Mouse (Mus musculus) hindbrain, embryonic 16.5 days (tissue): ENCODE results near the gene Crb2. TPM values are rescaled to one million over a fixed set of nuclear protein-coding genes. Genes with fewer than 3 reads are reported as not detected.

ENCODE experiments used
- ATAC-seq: fragments of 200-750 bp; cut with Nextera tagmentation; 2 replicates; pipeline ENCODE4 v1.8.0; 2017; ENCODE audit warnings: moderate TSS enrichment, moderate library complexity
- H3K27ac ChIP-seq: fragments of 300-500 bp; sonication (generic); 2 replicates; pipeline ENCODE4 v1.5.1; 2014; ENCODE audit warnings: low read depth, mild to moderate bottlenecking, control low read depth, low read length, moderate library complexity
- H3K27me3 ChIP-seq: fragments of 300-500 bp; sonication (generic); replicated peaks from 2 replicates; pipeline ENCODE4 v1.6.1; 2014; ENCODE audit warnings: low read length; ENCODE audit not compliant: control insufficient read depth, insufficient read depth
- H3K36me3 ChIP-seq: fragments of 300-500 bp; sonication (generic); 2 replicates; pipeline ENCODE4 v1.6.1; 2014; ENCODE audit warnings: mild to moderate bottlenecking, low read length, moderate library complexity, mixed read lengths; ENCODE audit not compliant: control insufficient read depth, insufficient read depth
- H3K4me1 ChIP-seq: fragments of 300-500 bp; sonication (generic); 2 replicates; pipeline ENCODE4 v1.6.1; 2014; ENCODE audit warnings: low read depth, low read length; ENCODE audit not compliant: control insufficient read depth, insufficient read depth
- H3K4me2 ChIP-seq: fragments of 300-500 bp; sonication (generic); 2 replicates; pipeline ENCODE4 v1.6.1; 2014; ENCODE audit warnings: mild to moderate bottlenecking, low read length, control low read depth, moderate library complexity
- H3K4me3 ChIP-seq: fragments of 300-500 bp; sonication (generic); 2 replicates; pipeline ENCODE4 v1.5.1; 2014; ENCODE audit warnings: mild to moderate bottlenecking, low read length, control low read depth, moderate library complexity
- H3K9ac ChIP-seq: fragments of 300-500 bp; sonication (generic); 2 replicates; pipeline ENCODE4 v1.6.1; 2014; ENCODE audit warnings: low read depth, mild to moderate bottlenecking, control low read depth, low read length, moderate library complexity
- H3K9me3 ChIP-seq: fragments of 300-500 bp; sonication (generic); 2 replicates; pipeline ENCODE4 v1.6.1; 2014; ENCODE audit warnings: mild to moderate bottlenecking, low read length, moderate library complexity; ENCODE audit not compliant: control insufficient read depth
- WGBS: fragments of 180-500 bp; shearing (Covaris S2); extraction: QIAGEN DNeasy Blood & Tissue Kit; methylation state at CpG from one replicate; pipeline ENCODE4 v1.1.7; 2014; 5-methylcytosine and 5-hydroxymethylcytosine counted together
- polyA plus RNA-seq: library from polyadenylated mRNA; unstranded; fragments of >200 nt; fragmentation: Nextera tagmentation; extraction: Ambion mirVana; gene quantifications from 2 replicates; pipeline ENCODE4 v1.2.1, GENCODE M21; 2015

The Crb2 gene
- polyA plus RNA-seq, 1 experiment from 2014 or later: 3.7 TPM

DNA sequence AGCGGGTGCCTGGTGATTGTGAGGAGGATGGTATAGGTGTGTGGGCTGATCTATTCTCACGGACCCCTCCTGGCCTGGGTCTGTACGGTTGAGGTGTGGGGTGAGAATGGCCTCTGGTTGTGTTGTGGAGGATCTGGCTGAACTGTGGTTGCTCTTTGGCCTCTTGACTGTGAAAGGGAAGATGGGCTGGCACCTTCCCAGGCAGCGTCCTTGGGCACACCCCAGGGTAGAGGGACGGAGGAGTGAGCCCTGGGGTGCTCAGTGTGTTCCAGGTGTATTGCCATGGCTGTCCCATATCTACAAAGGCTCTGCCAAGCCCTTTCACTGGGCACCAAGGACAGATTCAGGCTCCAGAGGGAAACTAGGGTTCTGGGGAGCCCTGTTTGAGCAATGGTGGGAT is 13.0 kb downstream of the Crb2 start:
- no peak overlapping the region for H3K4me2 ChIP-seq
- no peak overlapping the region for H3K27ac ChIP-seq
- H3K9me3 ChIP-seq: no peaks in the 10 kb centered on the region; the same call in 1 of the 2 replicates
- no peak overlapping the region for H3K4me3 ChIP-seq
- no peaks in the 10 kb centered on the region for H3K36me3 ChIP-seq
- H3K9ac ChIP-seq: no peak overlapping the region
- WGBS: 83% methylated on average over 5 of the region's 5 CpGs
- ATAC-seq: no peak
- H3K27me3 ChIP-seq: peaks cover 6% of the 10 kb centered on the region; the same call in 1 of the 2 replicates
- H3K4me1 ChIP-seq: peaks cover 3% of the 10 kb centered on the region; the same call in 1 of the 2 replicates

GRCm38 (mm10) chr2:37789995-37790394 is 13.9 kb downstream of the Crb2 start:
- H3K27me3 ChIP-seq: peaks cover 6% of the 10 kb centered on the region; the same call in 1 of the 2 replicates
- peaks cover 3% of the 10 kb centered on the region; the same call in 1 of the 2 replicates for H3K4me1 ChIP-seq
- H3K4me2 ChIP-seq: no peak overlapping the region
- no peak overlapping the region for H3K9ac ChIP-seq
- ATAC-seq: no peak
- no peaks in the 10 kb centered on the region; the same call in 1 of the 2 replicates for H3K9me3 ChIP-seq
- WGBS: 88% methylated on average over 9 of the region's 10 CpGs
- H3K4me3 ChIP-seq: no peak overlapping the region
- no peak overlapping the region for H3K27ac ChIP-seq
- H3K36me3 ChIP-seq: no peaks in the 10 kb centered on the region

DNA sequence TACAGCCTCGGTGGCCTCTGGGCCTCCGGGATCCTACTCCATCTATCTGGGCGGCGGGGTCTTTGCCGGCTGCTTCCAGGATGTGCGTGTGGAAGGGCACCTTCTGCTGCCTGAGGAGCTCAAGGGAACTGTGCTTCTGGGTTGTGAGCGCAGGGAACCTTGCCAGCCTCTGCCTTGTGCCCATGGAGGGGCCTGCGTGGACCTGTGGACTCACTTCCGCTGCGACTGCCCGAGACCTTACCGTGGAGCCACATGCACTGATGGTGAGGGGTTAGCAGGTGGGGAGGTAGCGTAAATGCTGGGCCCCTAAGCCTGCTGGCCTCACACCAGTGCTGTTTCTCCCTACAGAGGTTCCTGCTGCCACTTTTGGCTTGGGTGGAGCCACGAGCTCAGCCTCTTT is 14.7 kb downstream of the Crb2 start:
- H3K9ac ChIP-seq: no peak overlapping the region
- H3K4me2 ChIP-seq: no peak overlapping the region
- H3K4me3 ChIP-seq: no peak overlapping the region
- ATAC-seq: no peak
- no peak overlapping the region for H3K27ac ChIP-seq
- H3K36me3 ChIP-seq: no peaks in the 10 kb centered on the region
- 93% methylated on average over 14 of the region's 14 CpGs for WGBS
- peaks cover 6% of the 10 kb centered on the region; the same call in 1 of the 2 replicates for H3K27me3 ChIP-seq
- H3K4me1 ChIP-seq: peaks cover 3% of the 10 kb centered on the region; the same call in 1 of the 2 replicates
- H3K9me3 ChIP-seq: no peaks in the 10 kb centered on the region; the same call in 1 of the 2 replicates

DNA sequence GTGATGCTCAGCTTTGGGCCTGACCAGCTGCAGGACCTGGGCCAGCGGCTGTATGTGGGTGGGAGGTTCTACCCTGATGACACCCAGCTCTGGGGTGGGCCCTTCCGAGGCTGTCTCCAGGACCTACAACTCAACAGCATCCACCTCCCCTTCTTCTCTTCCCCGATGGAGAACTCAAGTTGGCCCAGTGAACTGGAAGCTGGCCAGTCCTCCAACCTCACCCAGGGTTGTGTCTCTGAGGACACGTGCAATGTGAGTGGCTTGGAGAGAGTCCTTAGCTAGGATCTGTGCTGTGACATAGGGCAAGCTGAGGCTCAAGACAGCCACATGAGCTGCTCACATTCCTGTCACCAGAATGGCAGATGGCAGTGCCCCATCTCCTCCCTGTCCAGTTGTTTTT is 15.3 kb downstream of the Crb2 start:
- Histone ChIP-seq H3K4me2 (no peak overlapping the region), H3K4me1 (peaks cover 3% of the 10 kb centered on the region; the same call in 1 of the 2 replicates), H3K9ac (no peak overlapping the region), H3K27ac (no peak overlapping the region), H3K27me3 (peaks cover 6% of the 10 kb centered on the region; the same call in 1 of the 2 replicates), H3K4me3 (no peak overlapping the region), H3K9me3 (no peaks in the 10 kb centered on the region; the same call in 1 of the 2 replicates), H3K36me3 (no peaks in the 10 kb centered on the region)
- 80% methylated on average over 4 of the region's 4 CpGs for WGBS
- ATAC-seq: no peak

GRCm38 (mm10) chr2:37796021-37796420 is 20.0 kb downstream of the Crb2 start:
- Histone ChIP-seq H3K27ac (no peak overlapping the region), H3K36me3 (0 out of 2 replicates have a peak, but pooled peaks cover 2% of the 10 kb centered on the region), H3K4me1 (no peaks in the 10 kb centered on the region), H3K9me3 (no peaks in the 10 kb centered on the region; the same call in 1 of the 2 replicates), H3K9ac (no peak overlapping the region), H3K27me3 (peaks cover 6% of the 10 kb centered on the region; the same call in 1 of the 2 replicates), H3K4me2 (no peak overlapping the region), H3K4me3 (no peak overlapping the region)
- WGBS: 72% methylated on average over 1 of the region's 1 CpGs
- no peak for ATAC-seq

- no peaks in the 10 kb centered on the region; the same call in 1 of the 2 replicates for H3K9me3 ChIP-seq
- H3K4me3 ChIP-seq: no peak overlapping the region
- WGBS: 84% methylated on average over 4 of the region's 4 CpGs
- H3K27ac ChIP-seq: no peak overlapping the region
- ATAC-seq: no peak
- H3K9ac ChIP-seq: no peak overlapping the region
- peaks cover 6% of the 10 kb centered on the region; the same call in 1 of the 2 replicates for H3K27me3 ChIP-seq
- H3K4me2 ChIP-seq: no peak overlapping the region
- H3K36me3 ChIP-seq: 0 out of 2 replicates have a peak, but pooled peaks cover 2% of the 10 kb centered on the region
- H3K4me1 ChIP-seq: no peaks in the 10 kb centered on the region
Measured at GRCm38 (mm10) chr2:37797046-37797445, 21.0 kb downstream of the Crb2 start.

DNA sequence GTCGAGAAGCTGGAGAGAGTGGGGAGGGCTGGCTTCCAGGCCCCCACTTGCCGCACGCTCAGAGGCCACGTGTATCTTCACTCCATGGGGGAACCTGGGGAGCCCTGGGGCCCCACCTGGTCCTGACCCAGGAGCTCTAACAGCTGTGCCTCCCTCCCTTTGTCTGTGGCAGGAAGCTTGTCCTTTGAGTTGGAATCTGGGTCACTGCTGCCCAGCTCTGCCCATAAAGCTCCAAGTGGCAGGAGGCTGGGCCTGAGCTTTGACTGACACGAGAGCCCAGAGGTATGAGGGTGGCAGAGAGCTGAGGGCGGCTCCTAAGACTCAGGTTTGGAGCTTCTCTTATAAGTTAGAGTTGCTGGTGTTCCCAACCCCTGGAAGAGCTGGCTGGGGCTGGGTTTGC is 23.1 kb downstream of the Crb2 start:
- Histone ChIP-seq H3K4me3 (no peak overlapping the region), H3K4me1 (no peaks in the 10 kb centered on the region), H3K9me3 (no peaks in the 10 kb centered on the region), H3K36me3 (0 out of 2 replicates have a peak, but pooled peaks cover 2% of the 10 kb centered on the region), H3K27ac (no peak overlapping the region), H3K27me3 (no peaks in the 10 kb centered on the region), H3K9ac (no peak overlapping the region; the same call in 1 of the 2 replicates), H3K4me2 (no peak overlapping the region)
- WGBS: 48% methylated on average over 6 of the region's 6 CpGs
- no peak; the same call in 1 of the 2 replicates for ATAC-seq

DNA sequence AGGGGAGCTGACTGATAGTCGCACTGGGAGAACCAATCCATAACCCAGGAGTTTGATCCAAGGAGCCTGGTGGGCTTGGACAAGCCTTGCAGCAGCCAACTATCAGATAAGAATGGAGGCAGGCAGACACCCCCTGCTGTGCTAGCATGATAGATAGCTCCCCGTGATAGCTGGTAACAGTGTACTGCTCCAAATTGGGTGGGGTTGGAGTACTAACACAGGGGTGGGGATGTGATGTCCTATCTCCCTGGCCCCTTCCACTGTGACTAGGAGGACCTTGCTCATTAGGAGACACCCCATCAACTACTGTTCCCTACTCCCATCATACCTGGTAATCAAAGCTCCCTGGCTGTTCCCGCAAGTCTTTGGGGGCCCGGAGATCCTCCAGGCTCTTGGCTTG is 25.6 kb downstream of the Crb2 start:
- H3K4me1 ChIP-seq: no peaks in the 10 kb centered on the region
- H3K4me3 ChIP-seq: no peak overlapping the region
- H3K9me3 ChIP-seq: no peaks in the 10 kb centered on the region
- no peak overlapping the region for H3K27ac ChIP-seq
- H3K9ac ChIP-seq: no peak overlapping the region
- no peaks in the 10 kb centered on the region for H3K27me3 ChIP-seq
- ATAC-seq: no peak
- WGBS: 82% methylated on average over 4 of the region's 4 CpGs
- no peak overlapping the region for H3K4me2 ChIP-seq
- 0 out of 2 replicates have a peak, but pooled peaks cover 2% of the 10 kb centered on the region for H3K36me3 ChIP-seq

DNA sequence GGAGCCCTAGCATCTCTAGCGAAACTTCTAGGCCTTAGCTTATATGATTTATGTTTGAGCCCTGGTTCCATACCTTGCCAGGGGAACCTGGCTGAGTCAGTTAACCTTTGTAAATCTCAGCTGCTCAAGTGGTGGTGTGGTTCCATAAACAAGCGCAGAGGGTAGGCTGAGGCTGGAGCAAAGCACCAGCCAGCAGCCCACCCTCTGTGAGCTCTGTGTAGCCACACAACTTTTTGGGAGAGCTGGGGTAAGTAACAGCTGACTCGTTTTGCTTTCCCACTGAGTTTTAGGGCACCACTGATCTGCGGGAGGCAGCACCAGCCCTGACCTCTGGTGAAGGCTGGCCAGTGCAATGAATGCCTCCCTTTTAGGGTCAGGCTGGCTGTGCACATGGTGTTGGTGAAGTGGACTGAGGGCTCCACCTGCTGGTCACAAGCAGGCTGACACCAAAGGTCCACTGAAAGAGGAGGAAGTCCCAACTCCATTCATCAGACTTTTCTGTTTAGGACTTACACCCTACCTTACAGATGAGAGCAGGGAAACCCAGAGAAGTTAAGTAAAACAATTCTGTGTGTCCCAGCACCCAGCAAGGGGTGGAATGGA is 26.7 kb downstream of the Crb2 start:
- no peaks in the 10 kb centered on the region for H3K27me3 ChIP-seq
- WGBS: 46% methylated on average over 4 of the region's 4 CpGs
- no peak overlapping the region for H3K4me3 ChIP-seq
- 0 out of 2 replicates have a peak, but pooled peaks cover 2% of the 10 kb centered on the region for H3K36me3 ChIP-seq
- H3K4me2 ChIP-seq: no peak overlapping the region
- no peaks in the 10 kb centered on the region for H3K4me1 ChIP-seq
- no peak overlapping the region for H3K9ac ChIP-seq
- H3K9me3 ChIP-seq: no peaks in the 10 kb centered on the region
- ATAC-seq: peak; percentile 55; the same call in 1 of the 2 replicates
- H3K27ac ChIP-seq: no peak overlapping the region
